ENCODE assay signal across 17 mouse cellular contexts in the genomic region with DNA sequence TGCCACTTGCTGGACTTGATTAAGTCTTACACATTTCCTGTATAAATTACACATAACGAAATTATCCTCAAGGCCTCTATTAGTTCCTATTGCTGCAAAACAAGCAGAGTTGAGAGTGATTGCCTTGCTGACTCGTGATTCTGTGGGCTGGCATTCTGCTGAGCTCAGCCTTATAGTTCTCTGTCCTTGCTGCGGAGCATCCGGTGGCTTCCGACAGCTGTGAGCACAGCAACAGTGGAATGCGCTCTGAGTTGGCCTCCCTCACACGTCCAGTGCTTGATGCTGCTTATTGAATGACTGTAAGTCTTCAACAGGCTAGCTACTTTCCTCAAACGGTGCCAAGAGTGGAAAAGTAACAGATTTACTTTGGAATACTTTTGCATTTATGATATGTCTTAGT. TPM values are rescaled to one million over a fixed set of nuclear protein-coding genes. Genes with fewer than 3 reads are reported as not detected.
DNase-seq lines count a peak whose midpoint lies in the region; ATAC-seq and TF ChIP-seq lines count a peak whose summit lies in the region.
"Had no signal": no experiment of that assay in that cellular context is flagged by ENCODE, and none has a peak within 500 bp of the region (broad histone marks: within the 10 kb centered on the region; RNA-seq: fewer than 3 reads in every experiment).

No protein-coding gene starts in this region.

- no peak overlapping the region for H3K4me2 ChIP-seq in forebrain, postnatal 0 days (ENCODE audit: low read depth)
- no peak overlapping the region for H3K4me2 ChIP-seq in liver, embryonic 11.5 days
- no peak overlapping the region for H3K4me2 ChIP-seq in intestine, embryonic 15.5 days (replicated peaks)
- H3K4me2 ChIP-seq in liver, embryonic 16.5 days (ENCODE audit: low read depth, low read length): no peak overlapping the region
- H3K4me2 ChIP-seq: heart, embryonic 13.5 days; neural tube, embryonic 15.5 days had no signal

- TF ChIP-seq CTCF in forebrain, postnatal 0 days (IDR thresholded peaks at IDR 0.05; ENCODE audit: low read depth): no peak

- ATAC-seq in forebrain, postnatal 0 days: peak; percentile 68
- no peak for ATAC-seq in liver, embryonic 11.5 days (replicated peaks; ENCODE audit: low FRiP score)
- 0 out of 2 replicates have a peak, but pooled peaks have one; percentile 51 for ATAC-seq in intestine, embryonic 15.5 days
- peak; percentile 53 for ATAC-seq in liver, embryonic 16.5 days (ENCODE audit: low read depth)
- ATAC-seq: forebrain, embryonic 16.5 days had no signal

- DNase-seq in forebrain, postnatal 0 days: no peak
- no peak for DNase-seq in forebrain, embryonic 10.5 days (ENCODE audit: extremely low spot score, low spot score)
- peak; percentile 13 for DNase-seq in liver
- DNase-seq in liver, embryonic 11.5 days (ENCODE audit: low spot score): no peak
- DNase-seq in cerebellum, postnatal 36 days: no peak
- DNase-seq: cerebellum, adult 2 months; embryo, embryonic 11 days; gastrocnemius, postnatal 25 days; spleen, adult 18-20 months had no signal

- H3K36me3 ChIP-seq in forebrain, postnatal 0 days (ENCODE audit: insufficient read depth): no peaks in the 10 kb centered on the region
- H3K36me3 ChIP-seq in forebrain, embryonic 10.5 days (replicated peaks): no peaks in the 10 kb centered on the region
- H3K36me3 ChIP-seq in liver, embryonic 11.5 days (ENCODE audit: control insufficient read depth, insufficient read depth, low read length): no peaks in the 10 kb centered on the region
- no peaks in the 10 kb centered on the region for H3K36me3 ChIP-seq in intestine, embryonic 15.5 days
- no peaks in the 10 kb centered on the region for H3K36me3 ChIP-seq in liver, embryonic 16.5 days (ENCODE audit: control insufficient read depth, insufficient read depth)
- H3K36me3 ChIP-seq: G1E; heart, embryonic 13.5 days; neural tube, embryonic 15.5 days had no signal

- no peak overlapping the region for H3K9ac ChIP-seq in forebrain, postnatal 0 days
- H3K9ac ChIP-seq in liver, embryonic 11.5 days (ENCODE audit: low read depth, low read length): no peak overlapping the region
- H3K9ac ChIP-seq in intestine, embryonic 15.5 days: no peak overlapping the region
- H3K9ac ChIP-seq in liver, embryonic 16.5 days (ENCODE audit: low read depth, low read length): no peak overlapping the region
- H3K9ac ChIP-seq: heart, embryonic 13.5 days; neural tube, embryonic 15.5 days had no signal

- no peaks in the 10 kb centered on the region for H3K9me3 ChIP-seq in forebrain, postnatal 0 days (ENCODE audit: low read length)
- no peaks in the 10 kb centered on the region; the same call in 1 of the 2 replicates for H3K9me3 ChIP-seq in forebrain, embryonic 10.5 days
- no peaks in the 10 kb centered on the region for H3K9me3 ChIP-seq in liver, embryonic 11.5 days (ENCODE audit: control insufficient read depth, low read length)
- no peaks in the 10 kb centered on the region for H3K9me3 ChIP-seq in intestine, embryonic 15.5 days
- H3K9me3 ChIP-seq in liver, embryonic 16.5 days (replicated peaks; ENCODE audit: control insufficient read depth, low read length): no peaks in the 10 kb centered on the region
- H3K9me3 ChIP-seq: G1E had no signal

- H3K4me3 ChIP-seq in forebrain, postnatal 0 days (ENCODE audit: low read depth, low read length): no peak overlapping the region
- H3K4me3 ChIP-seq in forebrain, embryonic 10.5 days: no peak overlapping the region
- no peak overlapping the region for H3K4me3 ChIP-seq in liver, embryonic 11.5 days (ENCODE audit: low read depth, low read length)
- H3K4me3 ChIP-seq in intestine, embryonic 15.5 days (replicated peaks): no peak overlapping the region
- no peak overlapping the region for H3K4me3 ChIP-seq in liver, embryonic 16.5 days (ENCODE audit: low read depth, low read length)
- H3K4me3 ChIP-seq: heart, embryonic 13.5 days; left cerebral cortex, adult 2 months; neural tube, embryonic 15.5 days had no signal

- WGBS in forebrain, postnatal 0 days: 74% methylated on average over 8 of the region's 8 CpGs
- WGBS in forebrain, embryonic 10.5 days: 86% methylated on average over 8 of the region's 8 CpGs
- 77% methylated on average over 8 of the region's 8 CpGs for WGBS in liver, embryonic 11.5 days
- 35% methylated on average over 8 of the region's 8 CpGs for WGBS in intestine, embryonic 15.5 days
- WGBS in liver, embryonic 16.5 days (ENCODE audit: insufficient replicate concordance): 57% methylated on average over 8 of the region's 8 CpGs

- no peaks in the 10 kb centered on the region for H3K4me1 ChIP-seq in forebrain, postnatal 0 days (ENCODE audit: insufficient read depth)
- no peaks in the 10 kb centered on the region for H3K4me1 ChIP-seq in forebrain, embryonic 10.5 days
- H3K4me1 ChIP-seq in liver, embryonic 11.5 days (replicated peaks; ENCODE audit: control insufficient read depth, insufficient read depth, low read length): no peaks in the 10 kb centered on the region
- H3K4me1 ChIP-seq in intestine, embryonic 15.5 days (replicated peaks): no peaks in the 10 kb centered on the region; the same call in 1 of the 2 replicates
- no peaks in the 10 kb centered on the region for H3K4me1 ChIP-seq in liver, embryonic 16.5 days (ENCODE audit: control insufficient read depth, low read depth, low read length)
- H3K4me1 ChIP-seq: neural tube, embryonic 15.5 days had no signal

- no peaks in the 10 kb centered on the region for H3K27me3 ChIP-seq in forebrain, postnatal 0 days (ENCODE audit: insufficient read depth, low read length)
- H3K27me3 ChIP-seq in forebrain, embryonic 10.5 days (ENCODE audit: poor library complexity, severe bottlenecking): no peaks in the 10 kb centered on the region
- no peaks in the 10 kb centered on the region for H3K27me3 ChIP-seq in liver, embryonic 11.5 days (replicated peaks; ENCODE audit: control insufficient read depth, insufficient read depth, low read length)
- H3K27me3 ChIP-seq in intestine, embryonic 15.5 days (replicated peaks): no peaks in the 10 kb centered on the region
- no peaks in the 10 kb centered on the region for H3K27me3 ChIP-seq in liver, embryonic 16.5 days (ENCODE audit: control insufficient read depth, insufficient read depth, low read depth, low read length)
- H3K27me3 ChIP-seq: heart, embryonic 13.5 days; neural tube, embryonic 15.5 days had no signal

- H3K27ac ChIP-seq in forebrain, postnatal 0 days (ENCODE audit: low read depth, low read length): no peak overlapping the region
- H3K27ac ChIP-seq in forebrain, embryonic 10.5 days: no peak overlapping the region
- H3K27ac ChIP-seq in liver, embryonic 11.5 days (ENCODE audit: low read depth, low read length): no peak overlapping the region
- H3K27ac ChIP-seq in intestine, embryonic 15.5 days: no peak overlapping the region
- H3K27ac ChIP-seq in liver, embryonic 16.5 days (ENCODE audit: low read length): no peak overlapping the region
- H3K27ac ChIP-seq: heart, embryonic 13.5 days; left cerebral cortex, adult 2 months; neural tube, embryonic 15.5 days had no signal

RNA-seq across cellular contexts. Expression of a gene that starts 40.0 kb away (rescaled TPM):
- 3.1 and 3.8 TPM in 2 replicates for total RNA-seq in forebrain, postnatal 0 days (2014; rRNA removed)
- polyA plus RNA-seq in forebrain, postnatal 0 days (2015; fragmentation: Nextera tagmentation; extraction: Ambion mirVana): 3.4 and 3.5 TPM in 2 replicates
- 19.8 and 21.5 TPM in 2 replicates for polyA plus RNA-seq in forebrain, embryonic 10.5 days (2016; fragmentation: Nextera tagmentation; extraction: Ambion mirVana)
- 8.1 and 11.8 TPM in 2 replicates for polyA plus RNA-seq in liver, embryonic 11.5 days (2014; fragmentation: Nextera tagmentation; extraction: Ambion mirVana)
- 18.8 and 20.3 TPM in 2 replicates for polyA plus RNA-seq in intestine, embryonic 15.5 days (2015; fragmentation: Nextera tagmentation; extraction: Ambion mirVana)
- polyA plus RNA-seq in liver, embryonic 16.5 days (2015; fragmentation: Nextera tagmentation; extraction: Ambion mirVana): 3.4 TPM in 2 replicates
- total RNA-seq: monocyte, adult 5-6 weeks had no signal
- polyA plus RNA-seq: G1E had no signal
